Mouse (Mus musculus) spleen, postnatal 10 days (tissue): ENCODE data around the gene Slc36a3.

Source experiments
- DNase-seq, 2 experiments: peaks; one replicate each; pipeline ENCODE4 v3.0.0; 2021 to 2022; ENCODE audit warnings: low spot score in 2 of 2

Slc36a3 gene

DNA sequence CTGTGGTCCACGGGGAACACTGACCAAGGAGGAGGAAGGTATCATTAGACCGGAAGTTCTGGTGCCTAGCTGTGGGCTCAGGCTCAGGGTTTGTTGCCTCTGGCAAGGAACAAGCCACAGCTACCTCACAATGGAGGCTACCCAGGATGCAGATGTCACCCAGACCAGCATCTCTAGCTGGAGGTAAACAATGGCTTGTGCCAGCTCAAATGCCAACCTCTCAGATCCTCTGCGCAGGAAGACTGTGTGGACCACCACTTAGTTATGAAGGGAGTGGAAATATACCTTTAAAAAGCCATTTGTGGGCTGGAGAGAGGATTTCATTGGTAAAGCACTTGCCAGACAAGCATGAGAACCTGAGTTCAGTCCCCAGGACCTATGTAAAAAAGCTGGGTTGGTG, at the start of gene Slc36a3:
Gene Slc36a3 (minus strand): TSS at position 101 of the 400 bp plus-strand sequence.
- DNase-seq = no peak

DNA sequence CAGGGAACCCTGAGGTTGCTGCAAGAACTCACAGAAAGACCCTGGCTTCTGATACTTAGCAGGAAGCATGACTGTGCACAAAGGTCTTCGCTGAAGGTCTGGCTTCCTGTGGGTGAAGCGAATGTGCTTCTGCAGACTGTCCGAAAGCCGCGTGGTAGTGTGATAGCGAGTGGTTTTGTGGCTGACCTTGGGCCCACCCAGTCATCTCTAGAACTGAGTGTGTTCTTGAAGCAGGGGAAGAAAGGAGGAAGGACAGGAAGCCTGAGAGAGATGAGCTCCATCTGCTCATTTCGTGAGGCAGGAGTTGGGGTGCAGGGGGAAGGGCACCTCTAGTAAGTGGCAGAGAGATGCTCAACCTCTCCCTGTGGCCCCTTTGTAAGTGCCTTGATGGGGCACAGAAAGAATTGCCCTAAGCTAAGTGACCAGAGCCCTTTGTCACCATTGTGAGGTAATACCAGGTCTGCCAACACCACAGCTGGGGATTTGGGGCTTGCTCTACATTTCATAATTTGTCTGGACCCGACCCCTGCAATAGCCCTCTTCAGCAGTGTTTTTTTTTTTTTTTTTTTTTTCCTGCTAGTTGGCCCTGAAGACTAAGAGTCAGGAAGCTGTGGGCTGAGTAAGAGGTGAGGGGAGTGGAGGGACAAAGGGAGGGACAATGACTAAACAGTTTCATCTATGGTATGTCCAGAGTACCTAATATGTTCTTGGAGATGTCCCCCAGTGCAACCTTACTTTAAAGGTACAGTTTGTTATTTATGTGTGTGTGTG, 46.4 kb upstream of the Slc36a3 start:
- no peak for DNase-seq

DNA sequence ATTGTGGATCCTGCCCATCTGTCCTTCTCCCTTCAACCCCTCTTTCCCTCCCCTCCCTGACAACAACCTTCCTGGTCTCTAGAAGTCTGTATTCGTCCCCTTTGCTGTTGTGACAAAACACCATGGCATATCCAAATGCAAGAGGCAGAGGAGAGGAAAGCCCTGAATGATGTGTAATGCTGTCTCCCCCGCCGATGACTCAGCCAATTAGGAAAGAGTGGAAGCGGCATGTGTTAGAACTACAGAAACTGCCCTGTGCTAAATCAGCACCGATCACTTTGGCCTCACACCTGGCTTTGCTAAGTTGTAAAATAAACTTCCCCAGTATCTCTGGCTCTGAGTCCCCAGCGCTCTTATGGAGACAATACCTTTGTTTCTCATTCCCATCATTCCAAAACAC, 45.6 kb upstream of the Slc36a3 start:
- DNase-seq = no peak

DNA sequence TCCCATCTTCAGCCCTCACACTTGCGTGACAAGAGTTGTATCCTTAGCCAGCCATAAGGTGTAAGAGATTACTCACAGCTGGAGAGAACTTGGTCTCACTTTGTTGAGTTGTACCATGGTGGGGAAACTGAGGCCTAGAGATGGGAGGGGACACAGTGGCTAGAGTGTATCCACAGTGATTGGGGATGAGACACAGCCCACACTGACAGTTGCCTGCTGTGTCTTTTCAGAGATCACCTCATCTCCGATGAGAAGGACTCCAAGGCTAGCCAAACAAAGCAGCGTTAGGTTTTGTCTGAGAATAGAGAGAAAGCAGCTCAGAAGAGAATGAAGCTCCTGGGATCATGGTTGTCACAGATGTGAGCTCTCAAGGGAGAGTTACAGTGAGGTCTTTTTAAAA, 38.7 kb upstream of the Slc36a3 start:
- DNase-seq = no peak

DNA sequence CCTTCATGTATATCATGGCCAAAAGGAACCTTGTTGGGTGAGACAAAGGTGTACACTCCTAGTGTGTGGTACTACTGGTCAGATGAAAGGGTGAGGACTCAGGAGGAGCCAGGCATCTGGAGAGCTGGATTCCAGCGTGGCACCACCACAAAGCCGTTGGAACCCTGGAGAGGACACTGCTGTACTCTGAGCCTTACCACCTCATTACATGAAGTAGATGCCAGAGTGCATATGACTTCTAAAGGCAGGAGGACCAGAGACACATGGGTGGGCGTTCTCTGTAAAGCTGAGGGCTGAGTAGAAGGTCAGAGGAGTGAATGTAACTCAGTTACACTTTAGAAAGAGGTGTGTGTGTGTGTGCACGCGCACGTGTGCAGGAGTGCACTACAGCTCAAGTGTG, 36.3 kb upstream of the Slc36a3 start:
- DNase-seq = no peak

DNA sequence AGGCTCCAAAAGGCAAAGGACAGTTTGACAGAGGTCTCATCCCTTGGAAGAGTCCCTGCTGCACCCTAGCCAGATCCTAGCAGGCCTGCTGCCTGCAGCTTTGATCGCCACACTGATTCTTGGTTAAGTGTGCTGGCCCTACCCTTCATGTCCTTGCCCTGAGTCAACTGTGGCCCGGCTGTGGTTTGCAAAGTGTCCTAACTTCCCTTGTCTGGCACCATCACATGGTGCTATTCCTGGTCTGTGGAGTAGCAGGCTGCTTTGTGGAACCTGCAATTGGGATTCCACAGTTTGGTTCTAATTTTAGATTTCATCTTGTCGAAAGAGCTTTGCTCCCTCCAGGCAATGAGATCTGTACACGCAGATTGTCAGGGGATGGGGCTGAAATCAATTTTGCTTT, 35.8 kb upstream of the Slc36a3 start:
- DNase-seq = no peak

DNA sequence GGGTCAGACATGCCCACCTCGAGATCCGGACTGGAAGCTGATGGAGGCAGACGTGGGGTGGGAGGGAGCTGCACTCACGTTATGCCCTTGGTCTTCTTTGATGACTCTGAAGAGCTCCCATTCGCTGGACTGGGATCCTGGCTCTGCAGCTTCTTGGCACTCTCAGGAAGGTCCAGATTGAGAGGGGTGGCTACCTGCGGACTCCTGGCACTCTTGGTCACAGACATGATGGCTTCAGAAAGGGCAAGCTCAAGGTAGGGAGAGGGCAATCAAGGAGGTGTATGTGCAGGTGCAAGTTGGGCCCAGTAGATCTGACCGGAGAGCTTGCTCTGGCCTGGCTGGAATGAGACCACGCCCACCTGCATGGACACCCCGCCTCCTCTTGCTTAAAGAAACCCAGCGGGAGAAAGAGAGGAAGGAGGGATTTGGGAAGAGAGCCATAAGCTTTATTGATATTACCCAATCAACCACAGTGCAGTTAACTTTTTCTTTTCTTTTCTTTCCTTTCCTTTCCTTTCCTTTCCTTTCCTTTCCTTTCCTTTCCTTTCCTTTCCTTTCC, 33.3 kb upstream of the Slc36a3 start, which contains the start of gene Slc36a2:
Gene Slc36a2 (minus strand): TSS at position 345 of the 559 bp plus-strand sequence.
- DNase-seq = no peak

DNA sequence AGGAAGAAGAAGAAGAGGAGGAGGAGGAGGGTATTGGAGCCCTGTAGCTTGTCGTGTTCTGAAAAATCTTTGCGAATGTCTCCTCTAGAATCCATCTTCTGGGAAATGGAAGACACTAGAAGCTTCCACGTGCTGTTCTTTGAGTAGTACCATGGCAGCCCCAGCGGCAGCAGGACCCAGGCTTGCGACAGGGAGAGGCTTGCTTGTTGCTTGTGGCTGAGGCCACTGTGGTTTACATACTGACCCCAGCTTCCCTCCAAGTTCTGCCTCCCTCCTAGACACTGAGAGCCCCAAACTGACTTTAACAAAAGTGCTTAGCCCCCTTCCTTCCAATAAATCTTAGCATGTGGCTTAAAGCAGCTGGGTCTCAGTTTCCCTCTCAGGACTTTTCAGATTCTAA, 32.7 kb upstream of the Slc36a3 start:
- DNase-seq = no peak

DNA sequence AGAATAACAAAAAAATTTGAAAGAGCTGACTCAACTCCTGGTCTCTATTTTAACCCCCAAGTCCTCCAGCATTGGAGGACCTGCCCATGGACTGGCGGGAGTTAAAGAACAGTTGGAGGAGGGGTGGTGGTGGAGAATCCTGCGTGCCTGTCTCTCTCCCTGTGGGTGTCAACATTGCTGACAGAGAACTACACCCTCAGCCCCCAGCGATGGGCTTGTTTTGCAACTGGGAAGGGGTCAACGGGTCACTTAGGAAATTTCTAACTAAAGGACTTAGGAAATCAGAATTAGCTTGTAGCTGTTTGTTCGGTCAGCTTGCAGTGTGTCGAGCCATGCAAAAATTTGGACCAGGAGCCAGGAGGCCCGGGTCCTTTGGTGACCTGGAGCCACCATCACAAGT, 31.6 kb upstream of the Slc36a3 start:
- DNase-seq = no peak

DNA sequence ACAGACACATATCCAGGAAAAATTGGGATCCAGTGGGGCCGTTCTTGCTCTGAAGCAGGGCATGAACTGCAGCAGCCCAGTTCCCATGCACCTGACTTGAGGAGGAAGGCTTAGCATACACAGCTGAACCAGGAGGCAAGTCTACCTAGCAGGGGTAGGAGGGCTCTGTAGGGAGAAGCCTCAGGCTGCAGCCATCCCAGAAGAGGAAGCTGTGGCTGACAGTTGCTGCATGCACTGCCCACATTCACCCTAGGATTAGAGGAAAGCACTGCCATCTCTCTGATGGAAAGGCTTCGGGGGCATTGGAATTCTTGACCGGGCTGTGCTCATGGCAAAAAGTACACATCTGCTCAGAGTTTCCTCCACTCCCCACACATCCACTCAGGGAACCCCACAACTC, 28.3 kb upstream of the Slc36a3 start:
- no peak for DNase-seq

DNA sequence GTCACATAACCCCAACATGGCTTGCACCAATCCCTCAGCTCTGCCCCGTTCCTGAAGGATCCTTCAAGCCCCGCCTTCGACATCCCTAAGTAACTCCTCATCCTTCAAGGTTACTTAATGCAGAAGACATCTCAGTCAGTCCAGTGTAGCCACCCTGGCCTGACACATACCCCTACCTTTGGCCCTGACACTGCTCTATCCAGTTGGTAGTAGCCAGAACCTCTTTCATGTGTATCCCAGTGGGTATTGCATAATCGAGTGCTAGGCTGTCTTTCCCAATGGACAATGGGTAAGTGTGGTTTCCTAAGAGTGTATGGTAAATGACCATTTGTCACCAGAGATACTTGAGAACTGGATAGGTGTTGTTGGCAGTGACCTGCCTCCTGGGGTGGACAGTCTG, 27.3 kb upstream of the Slc36a3 start:
- DNase-seq = no peak

DNA sequence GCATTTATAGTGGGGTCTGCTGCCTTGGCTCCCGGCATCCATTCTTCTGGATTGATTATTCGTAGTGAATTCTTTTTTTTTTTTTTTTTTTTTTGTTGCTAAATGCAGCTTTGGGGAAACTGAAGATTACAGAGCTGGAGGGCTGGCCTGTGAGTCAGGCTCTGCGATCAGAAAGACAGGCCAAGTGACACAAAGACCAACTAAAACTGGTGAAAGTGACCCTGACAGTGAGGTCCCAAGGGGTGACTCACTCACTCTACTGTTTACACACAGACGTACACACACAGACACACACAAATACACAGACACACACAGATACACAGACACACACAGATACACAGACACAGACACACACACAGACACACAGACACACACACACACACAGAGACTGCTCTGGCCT, 19.0 kb upstream of the Slc36a3 start:
- DNase-seq = no peak

DNA sequence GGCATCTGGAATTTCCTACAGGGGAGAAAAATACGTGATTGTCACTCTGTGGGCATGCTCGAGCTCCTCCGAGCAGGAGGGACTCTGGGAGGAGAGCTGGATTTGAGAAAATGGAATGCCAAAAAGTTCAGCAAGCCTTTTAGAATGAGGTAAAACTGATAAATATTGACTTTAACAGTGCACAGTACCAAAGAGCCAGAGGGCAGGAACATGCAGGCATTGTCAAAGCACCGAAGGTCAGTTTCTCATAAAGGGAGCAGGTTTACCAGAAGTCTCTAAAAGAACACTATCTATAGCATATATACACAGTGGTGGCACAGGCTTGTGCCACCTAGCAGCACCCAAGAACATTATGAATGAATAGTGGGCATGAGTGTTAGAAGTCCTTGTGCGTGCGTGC, 17.4 kb upstream of the Slc36a3 start:
- DNase-seq = no peak

DNA sequence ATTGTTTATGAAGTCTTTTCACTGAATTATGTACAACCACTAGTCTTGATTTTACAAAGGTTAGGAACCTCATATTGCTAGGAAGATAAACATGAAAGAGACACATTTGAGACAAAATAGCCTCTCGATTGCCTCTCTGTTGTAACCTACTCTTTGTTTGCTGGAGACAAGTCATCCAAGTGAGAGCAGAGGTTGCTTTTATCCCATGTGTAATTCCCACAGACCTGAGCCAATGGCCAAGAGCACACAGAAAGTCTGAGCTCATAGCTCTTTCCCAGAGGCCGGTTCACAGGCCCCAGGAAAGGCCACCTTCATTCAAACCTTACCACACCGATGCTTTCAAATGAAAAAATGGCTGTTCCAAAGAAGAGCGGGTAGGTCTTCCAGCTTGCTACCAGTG, 17.0 kb upstream of the Slc36a3 start:
- no peak for DNase-seq

DNA sequence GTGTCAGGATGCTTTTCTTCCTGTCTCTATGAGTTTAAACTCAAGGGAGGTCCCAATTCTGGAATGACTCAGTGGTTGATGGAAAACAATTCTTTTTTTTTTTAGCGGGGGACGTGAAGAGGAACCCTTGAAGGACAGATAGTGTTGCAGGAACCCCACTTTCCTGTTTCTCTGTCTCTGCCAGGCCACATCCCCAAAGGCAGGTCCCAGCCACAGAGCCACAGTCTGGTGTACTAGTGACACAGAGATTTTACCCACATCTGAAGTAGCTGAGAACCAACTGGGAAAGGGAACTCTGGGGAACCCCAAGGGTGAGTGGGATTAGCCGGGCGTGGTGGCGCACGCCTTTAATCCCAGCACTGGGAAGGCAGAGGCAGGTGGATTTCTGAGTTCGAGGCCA, 14.2 kb upstream of the Slc36a3 start:
- no peak for DNase-seq

DNA sequence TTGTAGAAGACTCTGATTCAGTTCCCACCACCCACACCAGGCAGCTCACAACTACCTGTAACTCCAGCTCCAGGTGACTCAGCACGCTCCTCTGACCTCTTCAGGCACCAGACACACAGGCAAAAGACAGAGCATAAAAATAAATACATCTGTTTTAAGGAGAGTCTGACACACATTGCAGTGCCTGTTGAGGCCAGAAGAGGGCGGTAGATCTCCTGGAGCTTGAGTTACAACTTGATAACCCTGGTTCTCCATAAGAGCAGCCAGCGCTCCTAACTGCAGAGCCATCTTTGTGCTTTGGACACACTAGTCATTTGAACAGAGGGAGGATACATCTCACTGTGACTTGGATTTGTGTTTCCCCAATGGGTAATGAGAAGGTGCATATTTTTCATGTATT, 13.2 kb upstream of the Slc36a3 start:
- peak; percentile 24 to 67 for DNase-seq

DNA sequence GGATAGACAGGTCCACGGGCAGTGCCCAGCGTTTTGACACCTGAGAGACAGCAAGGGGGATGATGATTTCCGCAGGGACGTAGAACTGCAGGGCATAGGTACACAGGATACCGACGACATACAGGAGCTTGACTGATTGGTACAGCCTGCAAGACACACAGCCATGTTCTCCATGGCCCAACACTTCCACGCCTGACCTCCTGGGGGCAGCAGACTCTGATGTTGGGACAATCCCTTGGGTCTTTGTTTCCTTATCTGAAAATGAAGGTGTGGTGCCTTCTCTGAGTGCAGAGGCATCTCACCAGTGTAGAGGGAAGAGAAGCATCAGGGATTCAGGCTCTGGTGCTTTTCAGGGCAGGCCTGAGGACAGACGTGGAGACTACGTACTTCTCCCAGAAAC, 11.2 kb upstream of the Slc36a3 start:
- peak in 1 of 2 experiments; percentile 69 for DNase-seq

DNA sequence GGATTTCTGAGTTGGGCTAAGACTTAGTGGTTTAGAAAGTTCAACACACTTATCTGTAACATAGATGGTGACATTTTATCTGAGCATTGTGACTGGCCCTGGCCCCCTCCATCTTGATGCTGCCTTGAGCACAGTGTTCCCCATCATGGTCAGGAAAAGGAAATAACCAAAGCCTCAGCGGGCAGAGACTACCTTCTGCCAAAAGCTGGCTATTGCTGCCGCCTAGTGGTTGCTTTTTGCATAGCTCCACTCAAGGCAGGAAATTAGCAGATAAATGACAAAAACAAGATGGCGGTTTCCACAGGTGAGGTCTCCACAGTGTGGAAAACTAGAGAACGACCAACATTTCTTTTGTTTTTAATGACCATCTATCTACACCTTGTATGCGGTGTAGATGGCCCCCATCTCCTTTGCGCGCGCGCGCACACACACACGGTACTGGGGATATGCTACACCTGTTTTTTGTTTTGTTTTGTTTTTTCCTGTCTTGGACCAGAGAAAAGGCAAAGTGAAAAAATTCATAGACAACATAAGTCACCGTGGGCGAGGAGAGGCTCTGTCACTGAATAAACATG, 7.4 kb upstream of the Slc36a3 start:
- DNase-seq = peak; percentile 78 to 89

DNA sequence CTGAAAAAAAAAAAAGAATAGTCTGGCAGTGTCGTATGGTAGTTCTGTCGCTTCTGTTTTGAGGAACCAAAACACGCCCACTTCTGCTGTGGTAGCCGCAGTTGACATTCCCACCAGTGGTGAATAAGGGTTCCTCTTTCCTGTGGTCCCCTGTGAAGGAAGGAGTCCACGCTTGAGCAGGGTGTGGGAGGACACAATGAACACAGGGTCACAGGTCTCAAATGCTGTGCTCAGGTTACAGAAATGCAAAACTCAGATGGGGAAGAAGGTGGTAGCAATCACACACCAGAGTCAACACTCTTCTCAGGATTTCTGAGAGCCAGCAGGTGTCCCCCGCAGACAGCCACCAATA, 3.5 kb upstream of the Slc36a3 start:
- peak in 1 of 2 experiments; percentile 58 for DNase-seq

DNA sequence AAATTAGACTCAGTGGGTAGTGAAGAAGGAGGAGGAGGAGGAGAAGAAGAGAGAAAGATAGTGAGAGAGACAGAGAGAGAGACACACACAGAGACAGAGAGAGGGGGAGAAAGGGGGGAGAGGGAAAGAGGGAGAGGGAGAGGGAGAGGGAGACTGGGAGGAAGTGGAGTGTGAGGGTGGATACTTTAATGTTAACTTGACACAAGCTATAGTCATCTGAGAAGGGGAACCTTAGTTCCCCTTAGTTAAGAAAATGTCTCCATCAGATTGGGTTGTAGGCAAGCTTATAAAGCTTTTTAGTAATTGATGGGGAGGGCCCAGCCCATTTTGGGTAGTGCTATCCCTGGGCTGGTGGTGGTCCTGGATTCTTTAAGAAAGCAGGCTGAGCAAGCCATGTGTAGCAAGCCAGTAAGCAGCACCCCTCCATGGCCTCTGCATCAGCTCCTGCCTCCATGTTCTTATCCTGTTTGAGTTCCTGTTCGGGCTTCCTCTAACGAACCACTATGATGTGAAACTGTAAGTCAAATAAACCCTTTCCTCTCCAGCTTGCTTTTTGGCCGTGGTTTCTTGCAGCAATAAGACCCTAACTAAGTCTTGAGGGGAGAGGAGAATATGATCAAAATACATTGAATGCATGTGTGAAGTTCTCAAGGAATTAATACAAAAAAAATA, 3.0 kb upstream of the Slc36a3 start:
- DNase-seq = peak in 1 of 2 experiments; percentile 26

DNA sequence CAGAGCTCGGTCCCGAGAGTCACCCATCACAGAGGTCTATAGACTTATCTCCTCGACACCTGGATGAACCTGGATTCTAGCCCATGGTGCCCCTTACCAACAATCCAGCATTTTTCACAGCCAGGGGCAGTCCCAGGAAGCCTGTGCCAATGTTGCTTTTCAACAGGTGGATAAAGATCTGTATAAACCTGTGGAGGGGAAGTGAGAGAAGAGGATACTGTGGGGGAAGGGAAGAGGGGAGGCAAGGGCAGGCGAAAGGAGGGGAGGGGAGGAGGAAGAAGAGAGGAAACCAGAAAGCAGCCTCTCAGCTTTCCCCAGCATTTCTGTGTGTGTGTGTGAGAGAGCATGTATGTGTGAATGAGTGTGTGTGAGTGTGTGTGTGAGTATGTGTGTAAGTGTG, 3.0 kb downstream of the Slc36a3 start:
- no peak for DNase-seq

DNA sequence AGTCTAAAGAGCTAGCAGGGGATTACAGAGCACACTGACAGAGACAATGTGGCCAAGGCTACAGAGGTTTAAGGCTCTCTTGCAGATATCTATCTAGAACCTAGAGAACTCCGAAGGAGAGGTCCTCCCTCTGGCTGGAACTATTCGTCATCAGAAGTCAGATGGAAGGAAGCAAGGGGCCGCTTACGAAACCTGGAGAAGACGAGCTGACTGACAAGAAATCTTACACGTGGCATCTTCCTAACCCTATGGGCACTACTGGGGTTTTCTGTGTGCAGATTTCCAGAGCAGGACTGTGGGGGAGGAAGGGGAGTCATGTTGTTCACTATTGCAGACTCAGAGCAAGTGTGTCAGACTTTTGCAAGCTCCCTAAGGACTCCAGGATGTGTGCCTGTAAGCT, 4.1 kb downstream of the Slc36a3 start:
- DNase-seq = no peak

DNA sequence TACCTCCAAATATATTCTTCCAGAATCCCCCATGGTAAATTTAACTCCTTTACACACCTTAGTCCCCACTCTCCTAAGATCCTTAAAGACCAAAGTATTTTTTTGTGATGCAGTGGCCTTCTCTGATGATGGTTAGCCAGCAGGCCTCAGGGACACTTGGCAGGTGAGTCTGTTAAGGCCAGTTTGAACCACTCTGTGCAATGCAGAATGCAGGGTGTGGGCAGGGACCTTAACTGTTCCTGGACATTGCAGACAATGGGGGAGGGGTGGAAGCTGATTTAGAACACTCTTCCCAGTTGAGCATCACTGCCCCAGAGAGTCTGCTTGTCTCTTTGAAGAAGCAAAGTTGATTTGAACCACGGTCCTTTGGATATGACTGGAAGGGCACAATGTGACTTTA, 4.7 kb downstream of the Slc36a3 start:
- no peak for DNase-seq
